Mouse (Mus musculus): ENCODE data around the gene Tmem200b. TPM values are rescaled to one million over a fixed set of nuclear protein-coding genes. Genes with fewer than 3 reads are reported as not detected.

The Tmem200b gene
- polyA plus RNA-seq, 1 experiment from 2014 or later: 0.18 TPM

DNA sequence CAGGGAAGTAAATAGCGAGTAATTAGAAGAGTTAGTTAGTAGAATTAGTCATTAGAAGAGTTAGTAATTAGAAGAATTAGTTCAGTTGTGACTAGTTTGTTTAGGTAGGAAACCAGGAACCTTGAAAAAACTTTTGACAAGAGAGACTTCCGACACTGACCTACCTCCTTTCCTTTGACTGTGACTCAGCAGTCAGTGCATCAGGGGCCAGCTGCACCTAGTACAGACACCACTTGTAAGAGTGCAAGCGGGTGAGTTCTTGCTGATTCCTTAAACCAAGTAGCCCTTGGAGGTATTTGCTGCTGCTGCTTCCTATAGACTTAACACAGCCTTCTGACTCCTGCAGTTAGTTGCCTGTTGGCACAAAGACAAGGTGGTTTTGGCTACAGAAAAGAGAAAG lies 30.9 kb upstream of the Tmem200b start:
- H3K27ac ChIP-seq (ENCODE audit: low read depth): no peak overlapping the region
- H3K4me3 ChIP-seq (ENCODE audit: low read depth, low read length): no peak overlapping the region
- no peaks in the 10 kb centered on the region for H3K27me3 ChIP-seq (ENCODE audit: insufficient read depth, low read length)
- TF ChIP-seq CTCF (IDR thresholded peaks at IDR 0.05; ENCODE audit: low read depth): no peak
- TF ChIP-seq EP300 (IDR thresholded peaks at IDR 0.05; ENCODE audit: low read depth): no peak
- peaks cover 10% of the 10 kb centered on the region; the same call in 1 of the 2 replicates for H3K4me1 ChIP-seq (ENCODE audit: insufficient read depth)
- DNase-seq (no peak), ATAC-seq (no peak)
- 70% methylated on average over 3 of the region's 3 CpGs for WGBS (ENCODE audit: insufficient replicate concordance)
- H3K9ac ChIP-seq (replicated peaks): no peak overlapping the region
- no peaks in the 10 kb centered on the region for H3K9me3 ChIP-seq (ENCODE audit: low read length)
- H3K36me3 ChIP-seq (replicated peaks; ENCODE audit: insufficient read depth, low read length): peaks cover 73% of the 10 kb centered on the region
- no peak overlapping the region for H3K4me2 ChIP-seq (ENCODE audit: low read depth, low read length)

DNA sequence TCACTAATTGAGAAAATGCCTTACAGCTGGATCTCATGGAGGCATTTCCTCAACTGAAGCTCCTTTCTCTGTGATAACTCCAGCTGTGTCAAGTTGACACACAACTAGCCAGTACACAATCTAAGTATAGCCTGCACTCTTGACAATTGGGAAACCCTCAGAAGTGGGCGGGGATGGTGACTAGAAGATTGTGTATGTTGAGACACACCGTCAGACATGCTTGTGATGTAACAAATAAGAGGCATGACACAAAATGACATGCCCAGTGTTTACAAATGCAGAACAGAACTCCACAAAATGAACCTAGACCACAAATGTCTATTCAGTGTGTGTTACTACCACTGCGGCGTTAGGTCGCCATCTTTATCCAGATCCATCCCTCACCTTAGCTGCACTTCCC lies 24.5 kb upstream of the Tmem200b start:
- DNase-seq (no peak), ATAC-seq (peak; percentile 5; the same call in 1 of the 2 replicates)
- Histone ChIP-seq H3K9ac (replicated peaks) (no peak overlapping the region), H3K4me3 (ENCODE audit: low read depth, low read length) (no peak overlapping the region), H3K36me3 (replicated peaks; ENCODE audit: insufficient read depth, low read length) (peaks cover 78% of the 10 kb centered on the region), H3K4me1 (ENCODE audit: insufficient read depth) (peaks cover 9% of the 10 kb centered on the region), H3K9me3 (ENCODE audit: low read length) (no peaks in the 10 kb centered on the region), H3K4me2 (ENCODE audit: low read depth, low read length) (no peak overlapping the region), H3K27ac (ENCODE audit: low read depth) (peak overlapping the region; percentile 82), H3K27me3 (ENCODE audit: insufficient read depth, low read length) (no peaks in the 10 kb centered on the region)
- no peak for TF ChIP-seq CTCF (IDR thresholded peaks at IDR 0.05; ENCODE audit: low read depth)
- no peak for TF ChIP-seq EP300 (IDR thresholded peaks at IDR 0.05; ENCODE audit: low read depth)
- 79% methylated on average over 5 of the region's 5 CpGs for WGBS (ENCODE audit: insufficient replicate concordance)

DNA sequence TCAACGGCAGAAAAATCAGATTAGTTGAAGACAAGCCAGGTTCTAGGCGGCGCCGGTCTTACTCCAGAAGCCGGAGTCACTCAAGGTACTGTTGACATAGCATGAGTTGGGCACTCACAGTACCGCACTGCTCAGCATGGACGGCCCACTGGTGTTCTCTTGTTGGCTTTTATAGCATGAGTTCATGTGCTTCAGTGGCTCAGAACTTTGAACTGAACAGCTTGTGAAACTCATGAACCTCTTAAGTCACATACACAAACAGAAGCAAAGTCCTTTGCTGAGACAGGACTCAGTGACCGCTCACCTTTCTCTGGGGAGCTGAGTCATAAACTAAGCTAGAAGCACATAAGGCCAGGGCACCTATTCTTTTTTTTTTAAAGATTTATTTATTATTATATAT lies 23.8 kb upstream of the Tmem200b start:
- peak; percentile 97 for ATAC-seq
- H3K36me3 ChIP-seq (replicated peaks; ENCODE audit: insufficient read depth, low read length): peaks cover 78% of the 10 kb centered on the region
- 70% methylated on average over 8 of the region's 8 CpGs for WGBS (ENCODE audit: insufficient replicate concordance)

DNA sequence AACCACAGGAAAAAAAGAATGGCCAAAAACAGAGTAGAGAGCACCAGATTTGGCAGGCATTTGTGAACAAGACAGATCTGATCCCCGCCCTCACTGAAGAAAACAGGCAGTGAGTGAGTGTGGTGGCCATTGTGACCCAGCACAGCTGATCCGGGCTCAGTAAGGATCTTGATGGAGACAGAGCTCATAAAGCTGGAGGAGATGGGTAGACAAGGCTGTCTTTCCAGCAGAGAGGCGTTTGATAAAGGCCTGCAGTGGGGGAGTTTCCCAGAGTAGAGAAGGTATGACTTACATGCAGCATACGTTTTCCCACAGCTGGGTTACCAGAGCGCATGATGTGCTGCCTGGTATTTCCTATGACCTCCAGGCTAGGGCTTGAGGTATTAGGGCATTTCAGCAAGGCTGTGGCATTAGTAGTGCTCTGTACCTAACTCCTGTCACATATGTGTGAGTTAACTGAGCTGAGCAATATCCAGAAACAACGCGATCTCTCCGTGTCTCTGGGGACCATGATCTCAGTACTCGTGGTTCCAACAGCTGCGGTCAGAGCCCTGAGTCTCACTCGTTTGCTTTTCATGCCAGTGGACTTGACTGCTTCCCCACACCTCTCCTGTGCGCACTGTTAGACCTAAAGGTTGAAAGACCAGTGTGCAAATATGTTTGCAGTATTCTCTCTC lies 22.9 kb upstream of the Tmem200b start:
- Histone ChIP-seq H3K9ac (replicated peaks) (no peak overlapping the region), H3K4me2 (ENCODE audit: low read depth, low read length) (no peak overlapping the region), H3K36me3 (replicated peaks; ENCODE audit: insufficient read depth, low read length) (peaks cover 69% of the 10 kb centered on the region), H3K27me3 (ENCODE audit: insufficient read depth, low read length) (no peaks in the 10 kb centered on the region), H3K27ac (ENCODE audit: low read depth) (peak overlapping the region; percentile 82), H3K4me1 (ENCODE audit: insufficient read depth) (peaks cover 9% of the 10 kb centered on the region), H3K4me3 (ENCODE audit: low read depth, low read length) (no peak overlapping the region), H3K9me3 (ENCODE audit: low read length) (no peaks in the 10 kb centered on the region)
- ATAC-seq: no peak
- TF ChIP-seq CTCF (IDR thresholded peaks at IDR 0.05; ENCODE audit: low read depth): no peak
- no peak for TF ChIP-seq EP300 (IDR thresholded peaks at IDR 0.05; ENCODE audit: low read depth)
- WGBS (ENCODE audit: insufficient replicate concordance): 82% methylated on average over 12 of the region's 12 CpGs
- DNase-seq: no peak

More for the DNA sequence above, 23.8 kb upstream of the Tmem200b start:
- H3K27me3 ChIP-seq (ENCODE audit: insufficient read depth, low read length): no peaks in the 10 kb centered on the region
- H3K4me3 ChIP-seq (ENCODE audit: low read depth, low read length): no peak overlapping the region
- H3K9me3 ChIP-seq (ENCODE audit: low read length): no peaks in the 10 kb centered on the region
- DNase-seq: peak; percentile 50
- peaks cover 9% of the 10 kb centered on the region for H3K4me1 ChIP-seq (ENCODE audit: insufficient read depth)
- peak overlapping the region; percentile 82 for H3K27ac ChIP-seq (ENCODE audit: low read depth)
- TF ChIP-seq CTCF (IDR thresholded peaks at IDR 0.05; ENCODE audit: low read depth) (no peak), EP300 (IDR thresholded peaks at IDR 0.05; ENCODE audit: low read depth) (peak; percentile 75)
- no peak overlapping the region for H3K9ac ChIP-seq (replicated peaks)
- H3K4me2 ChIP-seq (ENCODE audit: low read depth, low read length): no peak overlapping the region

DNA sequence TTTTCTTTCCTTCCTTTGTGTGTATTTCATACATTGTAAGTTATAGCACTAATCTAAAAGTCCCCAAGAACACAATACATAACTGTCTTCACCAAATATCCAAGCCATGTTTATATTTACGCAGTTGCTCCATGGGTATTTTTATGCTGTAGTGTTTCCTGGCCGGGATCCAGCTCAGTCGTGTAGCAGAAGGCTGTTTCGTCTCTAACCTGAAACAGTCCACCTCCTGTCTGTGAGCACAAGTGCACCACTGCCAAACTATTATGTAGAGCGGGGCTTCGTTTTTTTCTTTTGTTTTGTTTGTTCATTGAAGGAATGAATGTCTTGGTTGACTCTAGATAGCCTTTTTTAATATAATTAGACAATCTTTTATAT lies 22.4 kb upstream of the Tmem200b start:
- 76% methylated on average over 6 of the region's 6 CpGs for WGBS (ENCODE audit: insufficient replicate concordance)
- ATAC-seq (no peak), DNase-seq (peak; percentile 48)
- Histone ChIP-seq H3K27me3 (ENCODE audit: insufficient read depth, low read length) (no peaks in the 10 kb centered on the region), H3K4me1 (ENCODE audit: insufficient read depth) (peaks cover 9% of the 10 kb centered on the region), H3K4me3 (ENCODE audit: low read depth, low read length) (no peak overlapping the region), H3K27ac (ENCODE audit: low read depth) (peak overlapping the region; percentile 82), H3K4me2 (ENCODE audit: low read depth, low read length) (no peak overlapping the region), H3K9ac (replicated peaks) (no peak overlapping the region), H3K9me3 (ENCODE audit: low read length) (no peaks in the 10 kb centered on the region), H3K36me3 (replicated peaks; ENCODE audit: insufficient read depth, low read length) (peaks cover 67% of the 10 kb centered on the region)
- TF ChIP-seq CTCF (IDR thresholded peaks at IDR 0.05; ENCODE audit: low read depth): no peak
- no peak for TF ChIP-seq EP300 (IDR thresholded peaks at IDR 0.05; ENCODE audit: low read depth)

DNA sequence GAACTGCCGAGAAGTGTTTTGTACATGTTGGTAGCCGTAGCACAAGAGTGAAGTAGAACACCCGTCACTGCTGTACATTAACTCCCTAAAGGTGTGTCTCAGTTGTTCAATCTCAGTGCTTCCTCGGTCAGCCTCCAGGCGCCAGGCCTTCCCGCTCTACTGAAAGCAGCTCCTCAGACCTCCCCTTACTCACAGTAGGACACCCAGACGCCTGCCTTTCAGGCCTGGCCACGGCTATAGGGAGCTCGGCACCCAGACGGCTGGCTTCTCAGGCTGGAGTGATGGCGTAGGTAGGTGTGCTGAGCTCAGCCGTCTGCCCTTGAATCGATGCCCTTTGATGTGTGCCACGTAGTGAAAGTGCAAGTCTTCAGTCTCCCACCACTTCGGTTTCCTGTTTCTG lies 20.5 kb upstream of the Tmem200b start:
- ATAC-seq: no peak
- H3K9ac ChIP-seq (replicated peaks): no peak overlapping the region
- H3K9me3 ChIP-seq (ENCODE audit: low read length): no peaks in the 10 kb centered on the region
- H3K27ac ChIP-seq (ENCODE audit: low read depth): no peak overlapping the region
- H3K4me3 ChIP-seq (ENCODE audit: low read depth, low read length): no peak overlapping the region
- H3K4me1 ChIP-seq (ENCODE audit: insufficient read depth): peaks cover 9% of the 10 kb centered on the region
- H3K36me3 ChIP-seq (replicated peaks; ENCODE audit: insufficient read depth, low read length): peaks cover 57% of the 10 kb centered on the region
- no peak for DNase-seq
- H3K4me2 ChIP-seq (ENCODE audit: low read depth, low read length): no peak overlapping the region
- WGBS (ENCODE audit: insufficient replicate concordance): 93% methylated on average over 15 of the region's 15 CpGs
- TF ChIP-seq EP300 (IDR thresholded peaks at IDR 0.05; ENCODE audit: low read depth): no peak
- TF ChIP-seq CTCF (IDR thresholded peaks at IDR 0.05; ENCODE audit: low read depth): no peak
- H3K27me3 ChIP-seq (ENCODE audit: insufficient read depth, low read length): no peaks in the 10 kb centered on the region

Data from liver, postnatal 0 days (tissue).